Mouse (Mus musculus) lung, postnatal 0 days (tissue): ENCODE results near the gene Atrx.

Source experiments
- CTCF ChIP-seq: IDR thresholded peaks from 2 replicates; pipeline ENCODE4 v1.5.1; 2016; ENCODE audit warnings: antibody characterized with exemption, mild to moderate bottlenecking
- EP300 ChIP-seq: IDR thresholded peaks from 2 replicates; pipeline ENCODE4 v1.6.1; 2016; ENCODE audit warnings: antibody characterized with exemption, mild to moderate bottlenecking, control low read depth

- TF ChIP-seq CTCF (no peak), EP300 (no peak)
These were observed 161.9 kb downstream of the Atrx start for GRCm38 (mm10) chrX:105767177-105767764.
